Mouse (Mus musculus): ENCODE results near the gene Scai. TPM values are rescaled to one million over a fixed set of nuclear protein-coding genes. Genes with fewer than 3 reads are reported as not detected.
"Not testable (repeated sequence)": the region's sequence is repeated elsewhere in the genome, so short reads cannot be mapped to it uniquely, and the experiment has no call there.

The Scai gene
- 1 to 10 TPM; 2.7 to 2.8 TPM for total RNA-seq (2021)
- long read RNA-seq, experiment 1, result 0 reads
- long read RNA-seq, experiment 2, result 0 reads

GRCm38 (mm10) chr2:39190561-39191056 is at the start of gene Scai:
Gene Scai (minus strand): TSS chr2:39190734.
- peak; percentile 93 to 96 for DNase-seq
- intact Hi-C loops (cut with DNase I), result loop anchor here (5.0 to 10.0 kb wide), 2 partner anchors 128 to 266 kb away; partner anchors contain the start of gene Nr6a1

GRCm38 (mm10) chr2:39226731-39227130 is 36.2 kb upstream of the Scai start:
- DNase-seq, result no peak
- intact Hi-C loops (cut with DNase I), result no loop called here

- peak; percentile 82 to 85 for DNase-seq
- intact Hi-C loops (cut with DNase I), result no loop called here
Measured at GRCm38 (mm10) chr2:39226019-39226640, 35.6 kb upstream of the Scai start, which contains the start of gene Ppp6c. Gene Ppp6c (minus strand): TSS chr2:39226451.

- intact Hi-C loops (cut with DNase I), result not testable (repeated sequence)
- DNase-seq, result peak in 1 of 2 experiments; percentile 10
Measured at GRCm38 (mm10) chr2:39225331-39226018, 34.9 kb upstream of the Scai start.

GRCm38 (mm10) chr2:39224621-39225020 is 34.1 kb upstream of the Scai start:
- intact Hi-C loops (cut with DNase I), result no loop called here
- DNase-seq, result no peak

- DNase-seq, result no peak
- intact Hi-C loops (cut with DNase I), result no loop called here
Measured at GRCm38 (mm10) chr2:39220010-39220409, 29.5 kb upstream of the Scai start.

- no peak for DNase-seq
- intact Hi-C loops (cut with DNase I), result no loop called here
Measured at GRCm38 (mm10) chr2:39219034-39219433, 28.5 kb upstream of the Scai start.

GRCm38 (mm10) chr2:39217150-39217549 is 26.6 kb upstream of the Scai start:
- no peak for DNase-seq
- intact Hi-C loops (cut with DNase I), result no loop called here

GRCm38 (mm10) chr2:39210738-39211137 is 20.2 kb upstream of the Scai start:
- intact Hi-C loops (cut with DNase I), result no loop called here
- DNase-seq, result no peak

GRCm38 (mm10) chr2:39203359-39203758 is 12.8 kb upstream of the Scai start:
- no peak for DNase-seq
- intact Hi-C loops (cut with DNase I), result no loop called here

- intact Hi-C loops (cut with DNase I), result loop anchor here (5.0 to 10.0 kb wide), 2 partner anchors 133 to 270 kb away; partner anchors contain the start of gene Nr6a1
Measured at GRCm38 (mm10) chr2:39194809-39195208, 4.3 kb upstream of the Scai start.

GRCm38 (mm10) chr2:39189961-39190560 is 473 bp downstream of the Scai start:
- intact Hi-C loops (cut with DNase I), result loop anchor here (5.0 to 10.0 kb wide), 2 partner anchors 128 to 265 kb away; partner anchors contain the start of gene Nr6a1
- DNase-seq, result peak in 1 of 2 experiments; percentile 7

More at GRCm38 (mm10) chr2:39194809-39195208, 4.3 kb upstream of the Scai start:
- DNase-seq, result no peak

GRCm38 (mm10) chr2:39185942-39186341 is 4.6 kb downstream of the Scai start:
- intact Hi-C loops (cut with DNase I), result no loop called here
- no peak for DNase-seq

GRCm38 (mm10) chr2:39183587-39183986 is 6.9 kb downstream of the Scai start:
- intact Hi-C loops (cut with DNase I), result no loop called here
- DNase-seq, result no peak

- no peak for DNase-seq
- intact Hi-C loops (cut with DNase I), result no loop called here
Measured at GRCm38 (mm10) chr2:39160996-39161395, 29.5 kb downstream of the Scai start.

- intact Hi-C loops (cut with DNase I), result no loop called here
- DNase-seq, result no peak
Measured at GRCm38 (mm10) chr2:39157916-39158315, 32.6 kb downstream of the Scai start.

GRCm38 (mm10) chr2:39156821-39157220 is 33.7 kb downstream of the Scai start:
- intact Hi-C loops (cut with DNase I), result no loop called here
- no peak for DNase-seq

GRCm38 (mm10) chr2:39150943-39151342 is 39.6 kb downstream of the Scai start:
- intact Hi-C loops (cut with DNase I), result no loop called here
- DNase-seq, result no peak

- DNase-seq, result no peak
Measured at GRCm38 (mm10) chr2:39148075-39148474, 42.5 kb downstream of the Scai start.

GRCm38 (mm10) chr2:39146469-39146868 is 44.1 kb downstream of the Scai start:
- intact Hi-C loops (cut with DNase I), result no loop called here
- no peak for DNase-seq

More at GRCm38 (mm10) chr2:39148075-39148474, 42.5 kb downstream of the Scai start:
- intact Hi-C loops (cut with DNase I), result no loop called here

GRCm38 (mm10) chr2:39142357-39142948 is 48.1 kb downstream of the Scai start:
- intact Hi-C loops (cut with DNase I), result no loop called here
- no peak for DNase-seq
